ENCODE assay signal across 8 mouse cellular contexts in the genomic region with DNA sequence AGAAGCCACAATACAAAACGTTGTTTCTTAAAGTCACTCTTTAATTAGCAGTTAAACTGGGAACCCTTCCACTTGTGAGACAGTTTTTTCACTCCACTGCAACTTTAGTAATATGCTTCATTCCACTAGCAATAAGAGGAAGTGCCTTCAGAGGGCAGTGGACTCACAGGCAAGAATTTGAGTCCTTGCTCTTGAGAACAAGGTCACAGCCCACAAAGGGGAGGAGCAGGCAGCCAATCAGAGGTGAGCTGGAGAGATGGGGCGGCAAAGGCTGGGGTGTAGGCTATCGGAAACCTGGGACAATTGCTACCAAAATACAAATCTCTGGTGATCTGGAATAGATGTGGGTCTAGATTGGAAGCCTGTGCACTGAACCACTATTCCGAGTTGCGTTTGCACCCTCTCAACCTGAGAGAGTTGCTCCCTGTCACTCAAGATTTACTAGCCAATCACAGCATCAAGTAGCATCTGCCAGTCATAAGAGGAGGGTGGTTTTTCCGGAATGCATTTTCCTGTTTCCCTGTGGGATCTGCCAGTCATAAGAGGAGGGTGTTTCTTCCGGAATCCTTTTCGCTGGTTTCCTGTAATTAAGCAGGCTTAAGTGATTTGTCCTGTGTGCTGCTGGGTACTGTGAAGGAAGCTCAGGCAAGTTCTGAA. TPM values are rescaled to one million over a fixed set of nuclear protein-coding genes. Genes with fewer than 3 reads are reported as not detected.
DNase-seq lines count a peak whose midpoint lies in the region; ATAC-seq and TF ChIP-seq lines count a peak whose summit lies in the region.
"Not testable (repeated sequence)": the region's sequence is repeated elsewhere in the genome, so short reads cannot be mapped to it uniquely, and the experiment has no call there.

No protein-coding gene starts in this region.

- H3K36me3 ChIP-seq in forebrain, embryonic 12.5 days (replicated peaks); heart, embryonic 14.5 days (ENCODE audit: control insufficient read depth, insufficient read depth, low read length); hindbrain, postnatal 0 days (ENCODE audit: insufficient read depth, low read length); limb, embryonic 12.5 days; lung, embryonic 14.5 days (ENCODE audit: insufficient read depth); midbrain, embryonic 15.5 days (replicated peaks); stomach, embryonic 15.5 days: not testable (repeated sequence)

- CTCF ChIA-PET in Patski (lab: Charles Lee), result not testable (repeated sequence)

- no CpG with 5 or more reads among the region's 8 CpGs for WGBS in forebrain, embryonic 12.5 days
- no CpG with 5 or more reads among the region's 8 CpGs for WGBS in heart, embryonic 14.5 days
- WGBS in hindbrain, postnatal 0 days, result no CpG with 5 or more reads among the region's 8 CpGs
- WGBS in limb, embryonic 12.5 days, result no CpG with 5 or more reads among the region's 8 CpGs
- WGBS in lung, embryonic 14.5 days, result no CpG with 5 or more reads among the region's 8 CpGs
- WGBS in midbrain, embryonic 15.5 days, result no CpG with 5 or more reads among the region's 8 CpGs
- WGBS in stomach, embryonic 15.5 days, result no CpG with 5 or more reads among the region's 8 CpGs

- not testable (repeated sequence) for H3K9ac ChIP-seq in forebrain, embryonic 12.5 days; heart, embryonic 14.5 days (ENCODE audit: low read length); hindbrain, postnatal 0 days (replicated peaks; ENCODE audit: low read length); limb, embryonic 12.5 days (replicated peaks); lung, embryonic 14.5 days; midbrain, embryonic 15.5 days; stomach, embryonic 15.5 days

- not testable (repeated sequence) for DNase-seq in Patski (ENCODE audit: low read depth, low spot score); hindbrain, postnatal 0 days (ENCODE audit: low spot score); lung, embryonic 14.5 days

- H3K4me2 ChIP-seq in forebrain, embryonic 12.5 days; heart, embryonic 14.5 days (ENCODE audit: low read length); hindbrain, postnatal 0 days (ENCODE audit: low read depth, low read length); limb, embryonic 12.5 days; lung, embryonic 14.5 days; midbrain, embryonic 15.5 days; stomach, embryonic 15.5 days: not testable (repeated sequence)

- peak; percentile 100 for ATAC-seq in Patski
- ATAC-seq in forebrain, embryonic 12.5 days (ENCODE audit: low FRiP score), result peak; percentile 98
- peak; percentile 85; the same call in 1 of the 2 replicates for ATAC-seq in heart, embryonic 14.5 days (ENCODE audit: insufficient number of reproducible peaks, insufficient read depth, low FRiP score, low read depth)
- ATAC-seq in hindbrain, postnatal 0 days, result peak; percentile 99
- peak; percentile 90 for ATAC-seq in limb, embryonic 12.5 days (ENCODE audit: insufficient number of reproducible peaks, insufficient read depth, low FRiP score, low TSS enrichment, low read depth)
- ATAC-seq in lung, embryonic 14.5 days (ENCODE audit: insufficient read depth), result peak; percentile 100
- ATAC-seq in midbrain, embryonic 15.5 days (replicated peaks), result peak; percentile 100
- peak; percentile 96 for ATAC-seq in stomach, embryonic 15.5 days (ENCODE audit: insufficient read depth, low FRiP score, low read depth)

- H3K27ac ChIP-seq in forebrain, embryonic 12.5 days; heart, embryonic 14.5 days (replicated peaks in 1 of 2; ENCODE audit: control insufficient read depth in 1 of 2, insufficient read depth in 1 of 2, low read depth in 2 of 2, low read length in 2 of 2); hindbrain, postnatal 0 days; limb, embryonic 12.5 days; lung, embryonic 14.5 days (ENCODE audit: low read depth); midbrain, embryonic 15.5 days; stomach, embryonic 15.5 days: not testable (repeated sequence)

- not testable (repeated sequence) for H3K4me3 ChIP-seq in forebrain, embryonic 12.5 days (replicated peaks); heart, embryonic 14.5 days (ENCODE audit: control insufficient read depth in 1 of 2, insufficient read depth in 1 of 2, low read depth in 1 of 2, low read length in 2 of 2); hindbrain, postnatal 0 days (ENCODE audit: low read length); limb, embryonic 12.5 days (replicated peaks); lung, embryonic 14.5 days (ENCODE audit: low read depth, low read length); midbrain, embryonic 15.5 days; stomach, embryonic 15.5 days (replicated peaks)

- not testable (repeated sequence) for H3K27me3 ChIP-seq in Patski; forebrain, embryonic 12.5 days; heart, embryonic 14.5 days (ENCODE audit: control insufficient read depth, insufficient read depth, low read length); hindbrain, postnatal 0 days (ENCODE audit: insufficient read depth, low read length); limb, embryonic 12.5 days; lung, embryonic 14.5 days (ENCODE audit: insufficient read depth, low read length); midbrain, embryonic 15.5 days (replicated peaks); stomach, embryonic 15.5 days (replicated peaks)

- not testable (repeated sequence) for H3K9me3 ChIP-seq in forebrain, embryonic 12.5 days; heart, embryonic 14.5 days (ENCODE audit: control insufficient read depth, low read length); hindbrain, postnatal 0 days (ENCODE audit: low read length); limb, embryonic 12.5 days; lung, embryonic 14.5 days (ENCODE audit: low read depth, low read length); midbrain, embryonic 15.5 days; stomach, embryonic 15.5 days

- POLR2A ChIA-PET in Patski (lab: Charles Lee), result not testable (repeated sequence)

- not testable (repeated sequence) for H3K4me1 ChIP-seq in forebrain, embryonic 12.5 days; heart, embryonic 14.5 days (ENCODE audit: control insufficient read depth in 2 of 2, insufficient read depth in 2 of 2, low read length in 2 of 2); hindbrain, postnatal 0 days (ENCODE audit: insufficient read depth, low read length); limb, embryonic 12.5 days (replicated peaks); lung, embryonic 14.5 days (ENCODE audit: insufficient read depth); midbrain, embryonic 15.5 days; stomach, embryonic 15.5 days

- in situ Hi-C loops in Patski (cut with MboI; ENCODE audit: low pct_unique_long_range_greater_than_20kb), result loop anchor here (25.0 kb wide), 1 partner anchor 133 kb away; no protein-coding TSS in a partner anchor

- not testable (repeated sequence) for TF ChIP-seq CTCF in Patski (IDR thresholded peaks at IDR 0.05); hindbrain, postnatal 0 days (IDR thresholded peaks at IDR 0.05; ENCODE audit: low read depth); lung, embryonic 14.5 days (IDR thresholded peaks at IDR 0.05; ENCODE audit: low read depth)

RNA-seq across cellular contexts. Expression of a gene that starts 57.7 kb away (rescaled TPM):
- 6.8 TPM for polyA plus RNA-seq in Patski (2021)
- 2.7 and 3.3 TPM in 2 replicates for polyA plus RNA-seq in forebrain, embryonic 12.5 days (2016; fragmentation: Nextera tagmentation; extraction: Ambion mirVana)
- polyA plus RNA-seq in heart, embryonic 14.5 days (2014; fragmentation: Nextera tagmentation; extraction: Ambion mirVana), result 7.1 and 7.9 TPM in 2 replicates
- total RNA-seq in hindbrain, postnatal 0 days (2014; rRNA removed), result 0.22 and 1.6 TPM in 2 replicates
- 2.0 and 3.2 TPM in 2 replicates for polyA plus RNA-seq in hindbrain, postnatal 0 days (2015; fragmentation: Nextera tagmentation; extraction: Ambion mirVana)
- 5.3 and 6.0 TPM in 2 replicates for polyA plus RNA-seq in limb, embryonic 12.5 days (2016; fragmentation: Nextera tagmentation; extraction: Ambion mirVana)
- 6.6 and 7.4 TPM in 2 replicates for polyA plus RNA-seq in lung, embryonic 14.5 days (2014; fragmentation: Nextera tagmentation; extraction: Ambion mirVana)
- polyA plus RNA-seq in midbrain, embryonic 15.5 days (2015; fragmentation: Nextera tagmentation; extraction: Ambion mirVana), result 4.1 and 5.0 TPM in 2 replicates
- polyA plus RNA-seq in stomach, embryonic 15.5 days (2015; fragmentation: Nextera tagmentation; extraction: Ambion mirVana), result 5.5 and 6.4 TPM in 2 replicates
